Mouse (Mus musculus): Measurements from ENCODE around the gene Chit1. TPM values are rescaled to one million over a fixed set of nuclear protein-coding genes. Genes with fewer than 3 reads are reported as not detected.

Gene Chit1
- total RNA-seq, 1 experiment from 2014 or later: 0.35 TPM

GRCm38 (mm10) chr1:134163476-134163875 lies 52.4 kb downstream of the Chit1 start:
- ATAC-seq (ENCODE audit: extremely low read depth, insufficient number of reproducible peaks, low FRiP score, poor library complexity, severe bottlenecking): no peak

GRCm38 (mm10) chr1:134164454-134164853 lies 53.4 kb downstream of the Chit1 start:
- no peak for ATAC-seq (ENCODE audit: extremely low read depth, insufficient number of reproducible peaks, low FRiP score, poor library complexity, severe bottlenecking)

GRCm38 (mm10) chr1:134166547-134166946 lies 55.5 kb downstream of the Chit1 start:
- no peak for ATAC-seq (ENCODE audit: extremely low read depth, insufficient number of reproducible peaks, low FRiP score, poor library complexity, severe bottlenecking)

- no peak for ATAC-seq (ENCODE audit: extremely low read depth, insufficient number of reproducible peaks, low FRiP score, poor library complexity, severe bottlenecking)
Observed at GRCm38 (mm10) chr1:134167416-134168305, 56.6 kb downstream of the Chit1 start.

GRCm38 (mm10) chr1:134168567-134168966 lies 57.5 kb downstream of the Chit1 start:
- no peak for ATAC-seq (ENCODE audit: extremely low read depth, insufficient number of reproducible peaks, low FRiP score, poor library complexity, severe bottlenecking)

- no peak for ATAC-seq (ENCODE audit: extremely low read depth, insufficient number of reproducible peaks, low FRiP score, poor library complexity, severe bottlenecking)
Observed at GRCm38 (mm10) chr1:134168985-134169697, 58.1 kb downstream of the Chit1 start.

- no peak for ATAC-seq (ENCODE audit: extremely low read depth, insufficient number of reproducible peaks, low FRiP score, poor library complexity, severe bottlenecking)
Observed at GRCm38 (mm10) chr1:134173081-134173480, 62.0 kb downstream of the Chit1 start.

GRCm38 (mm10) chr1:134177976-134178375 lies 66.9 kb downstream of the Chit1 start:
- ATAC-seq (ENCODE audit: extremely low read depth, insufficient number of reproducible peaks, low FRiP score, poor library complexity, severe bottlenecking): no peak

- no peak for ATAC-seq (ENCODE audit: extremely low read depth, insufficient number of reproducible peaks, low FRiP score, poor library complexity, severe bottlenecking)
Observed at GRCm38 (mm10) chr1:134182025-134182424, 71.0 kb downstream of the Chit1 start, which contains the start of gene Chil1. TSS of gene Chil1 (plus strand) at chr1:134182176.

GRCm38 (mm10) chr1:134184089-134184488 lies 73.0 kb downstream of the Chit1 start:
- no peak for ATAC-seq (ENCODE audit: extremely low read depth, insufficient number of reproducible peaks, low FRiP score, poor library complexity, severe bottlenecking)

- ATAC-seq (ENCODE audit: extremely low read depth, insufficient number of reproducible peaks, low FRiP score, poor library complexity, severe bottlenecking): no peak
Observed at GRCm38 (mm10) chr1:134188217-134188616, 77.2 kb downstream of the Chit1 start.

- peak; percentile 40; the same call in 1 of the 2 replicates for ATAC-seq (ENCODE audit: extremely low read depth, insufficient number of reproducible peaks, low FRiP score, poor library complexity, severe bottlenecking)
Observed at GRCm38 (mm10) chr1:134188989-134189729, 78.1 kb downstream of the Chit1 start.

GRCm38 (mm10) chr1:134191192-134191591 lies 80.2 kb downstream of the Chit1 start:
- ATAC-seq (ENCODE audit: extremely low read depth, insufficient number of reproducible peaks, low FRiP score, poor library complexity, severe bottlenecking): no peak

- ATAC-seq (ENCODE audit: extremely low read depth, insufficient number of reproducible peaks, low FRiP score, poor library complexity, severe bottlenecking): no peak
Observed at GRCm38 (mm10) chr1:134192024-134192423, 81.0 kb downstream of the Chit1 start.

GRCm38 (mm10) chr1:134193126-134193525 lies 82.1 kb downstream of the Chit1 start, which contains the start of gene Mybph:
TSS of gene Mybph (plus strand) at chr1:134193448.
- no peak for ATAC-seq (ENCODE audit: extremely low read depth, insufficient number of reproducible peaks, low FRiP score, poor library complexity, severe bottlenecking)

GRCm38 (mm10) chr1:134193674-134194197 lies 82.7 kb downstream of the Chit1 start:
- no peak for ATAC-seq (ENCODE audit: extremely low read depth, insufficient number of reproducible peaks, low FRiP score, poor library complexity, severe bottlenecking)

- no peak for ATAC-seq (ENCODE audit: extremely low read depth, insufficient number of reproducible peaks, low FRiP score, poor library complexity, severe bottlenecking)
Observed at GRCm38 (mm10) chr1:134194298-134195022, 83.4 kb downstream of the Chit1 start.

- ATAC-seq (ENCODE audit: extremely low read depth, insufficient number of reproducible peaks, low FRiP score, poor library complexity, severe bottlenecking): no peak
Observed at GRCm38 (mm10) chr1:134195117-134195516, 84.1 kb downstream of the Chit1 start.

Measured in neutrophil, adult 5-6 weeks (primary cell).